Mouse (Mus musculus): Measurements from ENCODE around the gene Camta1. TPM values are rescaled to one million over a fixed set of nuclear protein-coding genes. Genes with fewer than 3 reads are reported as not detected.
A peak's percentile ranks its signal among the peaks of the same experiment; 100 is the strongest.
"Not testable (repeated sequence)": the region's sequence is repeated elsewhere in the genome, so short reads cannot be mapped to it uniquely, and the experiment has no call there.

Gene Camta1
- total RNA-seq, 1 experiment from 2014 or later = 37.3 TPM

DNA sequence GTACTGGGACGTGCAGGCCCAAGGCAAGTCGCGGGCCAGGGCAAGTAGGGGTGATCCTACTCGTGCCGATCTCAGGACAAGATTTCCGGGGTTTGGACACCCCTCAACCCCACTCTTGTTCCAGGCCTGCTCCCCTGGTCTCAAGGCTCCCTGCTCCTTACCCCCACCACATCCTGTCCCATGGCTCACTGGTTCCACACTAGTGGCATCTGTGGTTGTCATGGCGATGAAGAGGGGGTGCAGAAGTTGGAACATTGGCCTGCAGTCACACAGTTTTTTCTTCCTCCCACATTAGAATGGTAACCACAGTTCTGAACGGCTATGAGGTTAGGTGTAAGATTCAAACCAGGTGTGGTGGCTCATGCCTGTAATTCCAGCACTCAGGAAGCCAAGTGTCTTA lies 940.5 kb downstream of the Camta1 start:
- DNase-seq = no peak

- no peak for DNase-seq
Observed at GRCm38 (mm10) chr4:150917336-150918027, 944.2 kb downstream of the Camta1 start.

DNA sequence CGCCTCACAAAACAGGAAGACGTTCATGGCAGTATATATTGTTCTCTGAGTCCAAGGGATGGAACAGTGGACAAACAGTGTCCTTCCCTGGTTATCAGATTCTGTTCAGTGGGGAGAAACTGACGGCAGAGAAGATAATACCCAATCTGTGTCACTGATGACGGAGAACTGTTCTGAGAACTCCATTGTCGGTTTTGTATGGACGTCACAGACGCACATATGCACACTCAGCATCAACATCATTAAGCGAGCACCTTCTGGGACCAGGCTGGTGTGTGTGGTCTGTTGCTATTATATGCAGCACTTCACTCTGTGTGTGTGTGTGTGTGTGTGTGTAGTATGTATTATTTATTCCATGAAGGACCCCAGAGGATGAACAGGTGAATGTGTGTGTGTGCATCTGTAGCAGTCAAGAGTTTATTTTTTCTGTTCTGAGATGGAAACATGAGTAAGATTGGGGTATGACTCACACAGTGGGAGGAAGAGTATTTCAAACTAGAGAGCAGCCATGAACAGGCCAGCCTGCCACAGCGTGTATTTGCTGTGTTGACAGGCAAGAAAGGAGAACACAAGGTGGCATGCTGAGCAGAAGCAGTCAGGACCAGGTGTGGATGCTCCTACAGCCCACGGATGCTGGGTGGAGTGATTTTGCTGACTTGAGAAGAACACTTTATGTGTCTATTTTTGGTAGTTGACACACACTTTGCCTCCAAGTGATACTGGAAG lies 946.3 kb downstream of the Camta1 start:
- DNase-seq = no peak

DNA sequence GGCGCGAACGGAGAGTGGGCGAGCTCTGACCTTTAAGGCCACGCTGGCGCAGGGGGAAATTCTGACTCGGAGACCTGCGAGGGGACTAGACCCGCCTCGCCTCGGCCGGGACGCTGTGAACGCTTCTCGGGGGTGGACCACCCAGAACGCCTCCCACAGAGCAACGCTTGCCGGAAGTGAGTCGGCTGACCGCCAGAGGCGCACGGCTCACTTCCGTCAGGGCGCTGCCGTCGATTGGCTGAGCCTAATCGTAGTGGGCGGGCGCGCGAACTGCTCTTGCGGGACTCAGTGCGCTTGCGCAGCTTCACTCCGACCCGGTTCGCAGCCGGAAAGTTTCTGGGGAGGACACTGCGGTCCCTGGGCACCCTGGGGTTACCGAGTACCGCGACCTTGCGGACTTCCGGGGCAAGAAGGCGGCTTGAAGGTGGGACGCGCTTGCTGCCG lies 947.4 kb downstream of the Camta1 start, which contains the start of the genes Park7 and Tnfrsf9:
Park7 (minus strand) TSS at position 148 of the 444 bp plus-strand sequence.
Tnfrsf9 (plus strand) TSS at position 273 of the 444 bp plus-strand sequence.
- peak; percentile 97 for DNase-seq

DNA sequence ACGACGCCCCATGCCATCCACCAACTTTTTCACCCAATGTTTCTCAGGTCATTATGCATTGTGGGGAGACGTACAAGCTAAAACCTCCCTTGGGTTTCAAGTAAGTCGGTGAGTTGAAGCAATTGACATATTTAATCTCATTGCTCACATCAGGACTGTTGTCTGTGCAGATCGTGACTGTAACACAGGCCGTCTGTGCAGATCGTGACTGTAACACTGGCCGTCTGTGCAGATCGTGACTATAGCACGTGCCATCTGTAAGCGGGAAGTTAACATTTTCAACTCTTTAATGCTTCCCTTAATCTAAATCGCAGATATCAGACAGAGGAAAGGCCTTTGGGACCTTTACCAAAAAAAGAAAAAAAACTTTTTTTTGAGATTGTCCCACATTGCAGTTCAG lies 947.9 kb downstream of the Camta1 start:
- DNase-seq = no peak

- DNase-seq = no peak
Observed at GRCm38 (mm10) chr4:150910164-150910951, 951.3 kb downstream of the Camta1 start.

- peak; percentile 100 for DNase-seq
Observed at GRCm38 (mm10) chr4:150909451-150910156, 952.1 kb downstream of the Camta1 start.

DNA sequence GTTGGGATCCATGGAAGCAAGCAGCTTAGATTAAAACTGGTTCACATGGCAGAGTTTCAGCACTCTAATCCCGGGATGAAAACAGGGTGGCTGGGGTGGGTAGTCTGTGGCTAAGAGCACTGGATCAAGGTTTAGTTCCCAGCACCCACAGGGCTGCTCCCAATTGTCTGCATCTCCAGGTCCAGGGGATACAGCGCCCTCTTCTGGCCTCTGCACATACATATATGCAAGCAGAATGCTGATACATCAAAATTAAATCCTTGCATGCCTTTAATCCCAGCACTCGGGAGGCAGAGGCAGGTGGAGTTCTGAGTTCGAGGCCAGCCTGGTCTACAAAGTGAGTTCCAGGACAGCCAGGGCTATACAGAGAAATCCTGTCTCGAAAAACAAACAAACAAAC lies 953.2 kb downstream of the Camta1 start:
- not testable (repeated sequence) for DNase-seq

DNA sequence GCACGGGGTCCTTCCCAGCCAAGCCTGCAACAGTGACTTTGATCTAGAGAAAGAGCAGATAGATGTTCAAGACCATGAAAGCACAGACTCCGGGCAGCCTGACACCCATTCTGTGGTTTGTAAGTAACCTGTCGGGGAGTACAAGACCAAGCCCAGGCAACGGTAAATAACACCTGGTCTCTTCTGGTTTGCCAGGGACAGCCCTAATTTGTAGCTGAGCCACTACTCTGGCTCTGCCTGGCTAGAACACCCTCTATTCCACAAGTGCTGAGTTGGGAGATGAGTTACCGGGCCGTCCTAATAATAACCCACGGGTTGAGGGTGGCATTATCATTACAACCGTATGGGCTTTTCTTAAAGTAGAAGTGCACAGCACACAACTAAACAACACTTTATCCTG lies 954.6 kb downstream of the Camta1 start:
- no peak for DNase-seq

DNA sequence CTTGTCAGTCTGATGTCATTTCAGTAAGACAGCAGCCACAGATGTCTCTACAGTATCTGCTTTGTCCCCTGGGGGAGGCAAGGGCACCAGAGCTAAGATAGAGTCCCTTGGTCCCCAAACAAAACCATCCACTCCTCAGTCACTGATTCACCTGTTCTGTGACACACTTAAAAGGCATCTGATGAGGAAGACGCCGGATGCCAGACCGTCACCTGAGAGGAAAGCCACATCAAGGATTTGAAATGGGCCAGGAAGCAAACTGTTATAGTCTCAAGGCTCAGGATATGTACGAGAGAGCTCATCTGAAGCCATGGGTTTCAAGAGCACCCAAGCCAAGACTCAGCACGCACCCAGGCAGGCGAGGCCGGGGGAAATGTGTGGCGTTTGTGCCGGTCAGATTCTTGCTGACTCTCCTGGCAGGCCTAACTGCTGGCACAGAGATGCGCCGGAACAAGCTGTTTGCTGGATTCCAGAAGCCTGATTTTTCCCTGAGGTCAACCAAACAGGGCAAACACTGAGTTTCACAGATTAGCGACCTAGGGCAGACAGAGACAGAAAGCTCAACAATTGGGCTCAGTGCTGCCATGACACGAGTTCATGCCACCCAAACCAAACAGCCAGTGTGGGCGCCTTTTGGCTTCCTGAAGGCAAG lies 958.5 kb downstream of the Camta1 start:
- DNase-seq = no peak

GRCm38 (mm10) chr4:150902062-150902461 lies 959.6 kb downstream of the Camta1 start:
- DNase-seq = no peak

- DNase-seq = peak; percentile 83
Observed at GRCm38 (mm10) chr4:150901651-150902050, 960.0 kb downstream of the Camta1 start.

DNA sequence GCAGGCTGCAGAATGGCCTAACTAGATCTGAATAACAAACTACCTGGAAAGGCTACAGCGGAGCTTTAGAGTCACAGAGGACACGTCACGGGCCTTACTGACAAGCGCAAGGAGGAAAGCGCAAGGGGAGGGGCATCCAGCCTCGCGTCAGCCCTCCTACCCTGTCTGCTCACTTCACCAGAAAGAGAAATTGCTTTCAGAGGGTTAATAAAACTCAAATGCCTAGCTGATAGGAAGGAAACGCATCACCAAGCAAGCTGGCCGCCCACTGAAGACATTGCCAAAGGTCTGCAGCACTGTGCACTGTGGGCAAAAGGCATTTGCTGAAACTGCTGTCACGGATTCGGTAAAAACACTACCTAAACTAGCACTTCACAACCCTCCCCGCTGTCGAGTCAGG lies 961.2 kb downstream of the Camta1 start:
- DNase-seq = no peak

GRCm38 (mm10) chr4:150898716-150899365 lies 962.8 kb downstream of the Camta1 start:
- DNase-seq = peak; percentile 83

GRCm38 (mm10) chr4:150896896-150897624 lies 964.6 kb downstream of the Camta1 start:
- DNase-seq = no peak

DNA sequence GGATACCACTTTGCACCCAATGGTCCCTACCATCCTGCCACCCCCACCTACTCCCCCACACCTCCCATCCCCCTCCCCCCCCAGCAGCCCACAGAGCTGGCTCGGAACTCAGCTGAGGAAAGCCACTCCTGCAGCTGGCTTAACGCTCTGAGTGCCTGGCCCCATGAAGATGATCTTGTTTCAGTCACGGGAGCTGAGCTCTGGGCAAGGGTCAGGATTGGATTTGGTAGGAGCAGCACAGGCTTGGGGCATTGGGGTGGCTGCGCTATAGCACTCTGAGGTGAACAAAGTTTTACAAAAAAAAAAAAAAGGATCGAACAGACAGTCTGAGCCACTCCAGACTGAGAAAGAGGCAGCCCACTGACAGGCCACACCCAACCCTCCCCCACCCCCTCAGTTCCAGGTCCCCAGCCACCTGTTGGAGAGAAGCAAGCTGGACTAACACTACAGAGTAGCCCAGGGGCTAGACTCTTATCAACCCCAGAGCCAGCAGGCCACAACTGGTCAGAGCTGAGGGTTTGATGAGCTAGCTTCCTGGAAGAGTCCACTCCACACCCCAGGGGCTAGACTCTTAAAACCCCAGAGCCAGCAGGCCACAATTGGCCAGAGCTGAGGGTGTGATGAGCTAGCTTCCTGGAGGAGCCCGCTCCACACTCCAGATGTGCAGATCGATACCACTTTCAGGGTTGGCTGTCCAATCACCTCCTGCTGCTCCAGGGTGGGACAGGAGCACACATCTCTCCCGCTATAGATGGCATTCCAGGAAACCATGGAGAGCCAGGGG lies 966.8 kb downstream of the Camta1 start:
- no peak for DNase-seq

- no peak for DNase-seq
Observed at GRCm38 (mm10) chr4:150891308-150891707, 970.4 kb downstream of the Camta1 start.

- no peak for DNase-seq
Observed at GRCm38 (mm10) chr4:150889955-150890315, 971.7 kb downstream of the Camta1 start.

GRCm38 (mm10) chr4:150889273-150889954 lies 972.3 kb downstream of the Camta1 start:
- DNase-seq = no peak
